Mouse (Mus musculus): Measurements from ENCODE around the gene Dcdc2a. TPM values are rescaled to one million over a fixed set of nuclear protein-coding genes. Genes with fewer than 3 reads are reported as not detected.

The Dcdc2a gene
- polyA plus RNA-seq, 1 experiment from 2014 or later, result 1.4 TPM

Other genes starting within 250 kb of the Dcdc2a start
- gene Acot13, start 224.5 kb upstream of the Dcdc2a start, polyA plus RNA-seq (2014; fragmentation: Nextera tagmentation; extraction: Ambion mirVana), result 66.1 and 73.3 TPM in 2 replicates
- gene Tdp2, start 224.3 kb upstream of the Dcdc2a start, polyA plus RNA-seq (2014; fragmentation: Nextera tagmentation; extraction: Ambion mirVana), result 44.9 and 45.1 TPM in 2 replicates
- gene D130043K22Rik, start 210.9 kb upstream of the Dcdc2a start, polyA plus RNA-seq (2014; fragmentation: Nextera tagmentation; extraction: Ambion mirVana), result 1.4 and 2.6 TPM in 2 replicates
- 7.5 and 8.0 TPM in 2 replicates for gene Aldh5a1, start 118.3 kb upstream of the Dcdc2a start, polyA plus RNA-seq (2014; fragmentation: Nextera tagmentation; extraction: Ambion mirVana)
- gene Gpld1, start 112.9 kb upstream of the Dcdc2a start, polyA plus RNA-seq (2014; fragmentation: Nextera tagmentation; extraction: Ambion mirVana), result 0.67 and 0.99 TPM in 2 replicates
- gene Mrs2, start 35.6 kb upstream of the Dcdc2a start, polyA plus RNA-seq (2014; fragmentation: Nextera tagmentation; extraction: Ambion mirVana), result 15.8 and 18.1 TPM in 2 replicates
- gene Nrsn1, start 214.5 kb downstream of the Dcdc2a start, polyA plus RNA-seq (2014; fragmentation: Nextera tagmentation; extraction: Ambion mirVana), result 31.2 and 38.3 TPM in 2 replicates